Mouse (Mus musculus): ENCODE measurements at regions not wholly inside any gene's neighbourhood (a gene's known extent, or its start where the extent isn't known, plus 50 kb on each side); places are given as distances from the start of the nearest gene placed in this dataset.

DNA sequence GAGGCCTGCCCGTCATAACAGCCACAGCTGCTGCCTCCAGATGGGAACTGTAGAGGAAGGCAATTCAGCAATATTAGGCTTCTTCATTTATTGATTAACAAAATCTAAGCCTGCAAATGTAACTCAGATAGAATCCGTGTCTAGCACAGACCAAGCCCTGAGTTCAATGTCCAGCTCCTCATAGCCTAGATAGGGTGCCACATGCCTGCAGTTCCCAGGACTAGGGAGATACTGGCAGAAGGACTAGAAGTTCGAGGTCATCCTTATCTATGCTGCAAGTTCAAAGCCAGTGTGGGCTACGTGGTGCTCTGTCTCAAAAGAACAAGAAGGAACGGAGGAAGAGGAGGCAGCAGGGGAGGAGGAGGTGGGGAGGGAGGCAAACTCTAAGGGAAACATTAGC lies 121.2 kb upstream of the Pkdcc start:
- no peak for DNase-seq

DNA sequence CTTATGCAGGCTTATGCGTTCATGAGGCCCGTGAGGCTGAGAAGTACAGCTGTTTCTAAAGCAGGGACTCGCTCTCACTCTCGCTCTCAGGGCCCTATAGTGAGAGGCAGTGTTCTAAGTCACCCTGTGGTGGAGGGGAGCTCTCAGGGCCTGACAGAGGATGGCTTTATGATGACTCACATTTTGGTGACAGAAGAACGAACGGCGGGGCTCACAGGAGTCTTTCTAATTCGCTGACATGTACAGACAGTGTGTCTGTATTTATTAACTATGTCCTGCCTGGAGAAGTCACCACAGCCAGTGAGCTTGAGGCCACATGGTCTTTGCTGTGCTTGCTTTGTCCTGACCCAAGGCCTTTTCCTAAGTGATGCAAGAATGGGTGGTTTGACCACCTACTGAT lies 118.6 kb upstream of the Pkdcc start:
- peak; percentile 43 for DNase-seq

DNA sequence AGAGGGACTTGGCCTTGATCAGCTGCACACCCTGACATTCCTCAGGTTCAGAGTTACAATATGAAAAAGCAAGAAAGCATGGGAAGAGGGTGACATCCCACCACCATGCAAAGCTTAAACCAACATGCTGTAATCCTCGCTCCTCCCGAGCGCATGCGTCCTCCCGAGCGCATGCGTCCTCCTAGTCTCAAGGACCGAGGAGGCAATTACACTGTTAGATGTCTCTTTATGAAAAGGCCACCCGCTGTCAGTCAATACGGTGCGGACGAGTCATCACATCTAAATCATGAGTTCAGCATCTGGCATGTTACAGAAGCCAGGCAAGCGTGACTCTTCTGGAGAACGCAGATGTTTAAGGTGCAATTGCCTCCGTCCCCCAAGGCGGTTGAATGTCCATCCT lies 117.1 kb upstream of the Pkdcc start:
- no peak for DNase-seq

DNA sequence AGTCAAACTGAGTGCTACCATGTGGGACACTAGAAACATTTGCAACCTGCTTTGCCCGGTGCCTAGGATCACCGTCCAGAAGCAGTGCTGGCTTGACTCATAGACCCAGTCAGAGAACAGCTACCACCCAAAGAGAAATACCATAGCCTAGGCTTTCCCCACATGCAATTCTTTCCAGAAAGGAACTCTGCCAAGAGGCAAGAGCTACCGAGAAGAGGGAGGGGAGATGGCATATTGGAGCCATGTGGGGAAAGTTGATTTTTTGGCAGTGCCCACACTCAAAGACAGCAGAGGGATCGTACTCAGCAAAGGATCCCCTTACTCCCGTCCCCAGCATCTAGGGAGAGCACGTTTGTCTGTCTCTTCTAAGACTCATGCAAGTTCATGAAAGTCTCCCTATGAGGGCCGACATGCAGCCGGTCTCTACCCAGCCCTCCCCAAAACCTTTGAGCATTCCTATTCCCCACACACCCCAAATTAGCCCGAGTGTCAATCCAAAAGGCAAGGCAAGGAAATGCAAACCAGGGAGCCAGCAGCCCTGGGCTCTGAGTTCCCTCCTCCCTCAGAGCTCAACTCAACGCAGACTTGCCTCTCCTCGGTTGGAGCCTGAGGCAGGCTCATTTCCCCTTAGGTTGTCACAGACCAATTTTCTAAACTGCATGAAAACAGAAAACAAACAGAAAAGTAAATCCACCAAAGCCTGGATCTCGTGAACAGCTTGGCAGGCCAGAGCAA lies 116.2 kb upstream of the Pkdcc start:
- DNase-seq, result no peak

DNA sequence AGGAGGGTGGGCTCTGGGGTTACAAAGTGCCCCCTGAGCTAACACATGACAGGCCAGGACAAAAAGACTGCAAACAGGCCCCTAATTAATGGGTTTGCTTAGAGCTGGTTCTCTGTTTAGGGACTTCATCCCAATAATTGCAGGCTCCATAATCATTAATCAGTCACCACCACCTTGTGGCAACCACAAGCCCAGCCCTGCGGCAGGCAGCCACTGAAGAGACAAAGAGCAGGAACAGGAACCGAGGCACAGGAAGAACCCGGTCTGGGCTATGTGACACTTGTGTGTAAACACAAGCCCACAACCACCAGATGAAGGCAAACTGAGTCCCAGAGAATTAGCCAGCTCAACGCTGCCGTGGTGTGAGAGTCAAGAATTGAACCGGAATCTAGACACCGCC lies 114.1 kb upstream of the Pkdcc start:
- DNase-seq, result no peak

DNA sequence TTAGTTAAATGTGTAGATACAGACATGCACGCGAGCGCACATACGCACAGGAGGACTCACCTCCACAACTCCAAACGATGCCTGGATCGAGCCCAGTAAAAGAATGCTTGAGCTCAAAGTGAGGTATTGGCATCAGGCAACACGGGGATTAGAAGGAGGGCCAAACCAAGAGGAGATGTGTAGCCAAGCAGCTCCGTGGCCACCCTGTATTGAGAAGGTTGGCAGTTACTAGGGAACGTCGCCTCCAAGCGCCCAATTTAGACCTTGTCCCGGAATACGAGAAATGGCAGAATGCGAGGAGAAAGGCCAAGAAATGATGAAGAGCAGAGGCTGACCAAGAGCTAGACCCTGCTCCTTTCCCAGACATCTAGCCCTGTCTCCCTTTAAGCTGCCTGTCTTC lies 113.3 kb upstream of the Pkdcc start:
- DNase-seq, result no peak

DNA sequence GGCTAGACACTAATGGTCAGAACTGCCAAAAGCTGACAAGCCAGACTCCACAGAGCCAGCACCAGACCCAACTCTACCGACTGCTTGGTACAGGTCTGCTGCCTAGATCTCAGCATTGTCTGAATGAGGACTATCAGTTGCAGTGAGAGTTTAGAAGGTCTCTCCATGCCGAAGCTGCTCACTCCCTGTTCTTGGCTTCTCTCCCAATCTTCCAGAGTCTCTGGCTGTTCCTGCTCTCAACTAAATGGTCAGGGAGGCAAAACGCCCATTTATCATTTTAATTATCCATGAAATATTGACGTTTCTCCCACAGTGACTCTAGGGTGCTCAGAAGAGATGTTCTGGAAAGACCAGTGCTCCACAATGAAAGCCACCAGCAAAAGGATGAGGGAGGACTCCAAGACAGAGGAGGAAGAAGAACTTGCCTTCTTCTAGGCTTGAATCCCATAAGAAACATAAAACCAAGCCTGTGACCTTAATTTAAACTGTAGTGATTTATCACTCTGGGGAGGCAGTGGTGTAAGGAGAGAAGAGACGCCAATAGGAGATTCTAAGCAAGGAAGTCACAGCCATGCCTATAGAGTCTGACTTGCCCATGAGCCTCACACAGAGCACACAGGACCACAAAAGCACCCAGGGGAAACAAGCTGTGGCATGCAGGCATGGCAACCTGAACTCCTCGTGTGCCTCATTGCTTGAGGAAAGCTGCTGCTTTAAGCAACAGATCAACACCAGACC lies 112.2 kb upstream of the Pkdcc start:
- DNase-seq, result no peak

DNA sequence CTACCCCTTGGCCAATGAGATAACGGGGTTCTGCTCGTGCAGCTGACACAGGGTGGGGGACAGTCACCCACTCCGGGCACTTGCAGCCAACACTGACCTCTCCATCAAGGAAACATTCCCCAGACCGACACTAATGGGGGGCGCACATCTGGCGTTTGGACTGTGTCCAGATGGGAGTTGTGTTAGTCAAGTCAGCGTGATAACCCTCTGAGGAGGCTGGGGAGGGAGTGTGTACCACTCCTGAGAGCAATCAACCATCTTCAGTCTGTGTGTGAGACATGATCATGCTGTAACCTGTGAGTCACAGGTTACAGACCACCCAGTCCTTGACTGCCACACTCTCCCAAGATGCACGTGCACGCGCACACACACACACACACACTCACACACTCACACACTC lies 106.9 kb upstream of the Pkdcc start:
- no peak for DNase-seq

DNA sequence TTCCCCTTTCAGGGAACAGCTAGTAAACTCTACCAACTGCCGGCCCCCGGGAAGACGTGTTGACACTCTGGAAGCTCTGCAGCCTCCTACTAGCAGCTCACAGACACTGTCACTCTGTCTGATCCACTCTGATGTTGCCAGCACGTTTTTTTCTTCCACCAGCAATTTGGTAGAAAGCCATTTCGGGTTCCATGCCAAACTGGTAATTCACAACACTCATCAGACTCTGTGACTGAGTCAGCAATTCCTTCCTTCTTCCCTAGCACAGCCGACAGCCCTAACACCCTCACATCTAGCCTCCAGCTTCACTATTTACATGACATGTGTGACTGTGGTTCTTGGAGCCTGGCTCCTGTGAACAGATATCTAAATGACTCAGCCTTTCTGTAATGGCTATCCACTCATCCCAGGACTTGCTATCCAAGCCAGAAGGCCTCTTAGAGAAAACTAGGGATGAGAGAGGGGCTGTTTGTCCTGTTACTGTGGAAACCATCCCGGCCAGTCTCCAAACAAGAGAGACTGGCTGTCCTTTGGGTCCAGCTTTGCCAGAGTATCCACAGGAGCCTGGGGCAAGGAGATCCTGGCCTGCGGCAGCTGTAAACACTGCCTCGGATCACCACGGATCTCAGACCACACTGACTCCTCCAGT lies 105.2 kb upstream of the Pkdcc start:
- DNase-seq, result peak; percentile 45

DNA sequence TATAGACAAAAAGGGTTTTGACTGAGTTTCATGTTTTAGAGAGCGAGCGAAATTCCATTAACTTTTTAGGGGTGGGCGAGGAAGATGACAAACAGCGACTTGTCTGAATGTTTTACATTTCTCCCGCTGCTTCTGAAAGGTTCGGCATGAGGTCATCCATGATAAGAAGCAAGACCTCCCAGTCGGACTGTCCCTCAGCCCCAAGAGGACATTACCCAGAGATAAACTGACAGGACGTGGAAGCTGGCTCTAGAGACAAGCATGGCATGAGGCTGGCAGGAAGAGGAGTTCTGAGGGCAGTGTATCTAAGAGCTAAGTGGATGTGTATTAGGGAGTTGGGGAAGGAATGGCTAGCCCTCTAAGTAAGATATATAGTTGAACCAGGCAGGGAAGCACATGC lies 104.5 kb upstream of the Pkdcc start:
- DNase-seq, result no peak

DNA sequence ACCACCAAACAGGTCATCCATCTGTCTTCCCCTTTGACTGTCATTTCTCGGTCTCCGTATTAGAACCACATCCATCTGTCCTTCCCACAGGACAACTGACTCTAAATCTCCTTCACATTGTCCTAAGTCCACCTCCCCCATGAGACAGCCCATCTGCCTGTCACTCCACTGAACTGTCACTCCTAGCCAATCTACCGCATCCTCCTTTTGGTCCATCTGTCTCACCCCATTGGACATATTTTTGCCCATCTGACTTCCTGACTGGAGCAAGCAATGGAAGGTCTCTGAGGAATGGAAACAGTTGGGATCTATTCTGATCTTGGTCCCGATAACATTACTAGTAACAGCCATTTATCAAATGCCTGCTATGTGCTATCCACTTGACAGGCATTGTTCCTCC lies 99.9 kb upstream of the Pkdcc start:
- DNase-seq, result no peak

DNA sequence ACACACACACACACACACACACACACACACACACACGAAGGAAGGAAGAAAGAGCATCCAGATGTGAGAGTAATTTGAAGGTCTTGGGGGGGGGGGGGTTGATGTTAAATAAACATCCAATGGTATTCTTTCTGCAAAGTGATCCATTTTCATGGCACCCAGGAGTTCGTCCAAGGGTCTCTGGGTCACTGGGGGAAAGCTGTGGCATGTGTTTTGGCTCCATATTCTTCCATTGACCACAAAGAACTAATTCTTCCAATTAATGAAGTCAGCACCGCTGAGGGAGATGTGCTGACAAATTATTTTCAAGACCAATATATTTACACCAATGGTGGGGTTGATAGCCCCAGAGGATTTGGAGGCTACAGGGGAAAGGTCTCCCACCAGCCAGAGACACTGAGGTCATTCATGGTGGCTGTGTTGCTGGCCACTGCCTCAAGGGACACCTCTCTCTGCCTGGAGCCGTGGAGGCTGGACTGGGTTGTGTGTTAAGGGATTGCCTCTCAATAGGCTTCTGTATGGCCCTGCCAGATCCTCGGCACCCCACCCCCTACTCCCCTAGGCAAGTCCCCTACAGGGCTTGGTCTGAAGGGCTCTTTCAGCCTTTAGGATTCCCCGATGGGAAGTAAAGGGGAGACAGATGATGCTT lies 99.1 kb upstream of the Pkdcc start:
- no peak for DNase-seq

DNA sequence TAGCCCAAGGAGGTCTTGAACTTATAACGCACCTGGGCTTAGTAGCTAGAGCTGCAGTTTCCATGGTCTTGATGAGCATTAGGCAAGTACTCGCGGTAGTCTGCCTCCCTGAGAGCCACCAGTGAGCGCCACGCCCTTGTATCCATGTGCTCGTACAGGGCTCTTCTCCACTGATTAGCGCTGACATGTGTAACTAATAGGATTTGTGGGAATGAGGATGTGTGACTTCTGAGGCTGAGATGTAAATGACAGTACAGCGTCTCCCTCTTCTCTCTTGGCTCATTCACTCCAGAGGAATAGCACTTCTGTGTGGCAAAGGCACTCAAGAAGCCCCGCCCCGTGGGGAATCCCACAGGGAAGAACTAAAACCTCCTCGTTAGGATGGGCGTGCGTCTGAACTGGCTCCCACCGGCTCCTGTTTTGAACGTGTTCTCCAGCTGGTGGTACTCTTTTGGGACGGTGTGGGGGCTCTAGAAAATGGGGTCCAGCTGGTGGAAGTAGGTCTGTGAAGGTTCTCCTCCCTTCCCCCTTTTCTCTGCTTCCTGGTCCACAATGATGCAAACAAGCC lies 94.3 kb upstream of the Pkdcc start:
- no peak for DNase-seq

DNA sequence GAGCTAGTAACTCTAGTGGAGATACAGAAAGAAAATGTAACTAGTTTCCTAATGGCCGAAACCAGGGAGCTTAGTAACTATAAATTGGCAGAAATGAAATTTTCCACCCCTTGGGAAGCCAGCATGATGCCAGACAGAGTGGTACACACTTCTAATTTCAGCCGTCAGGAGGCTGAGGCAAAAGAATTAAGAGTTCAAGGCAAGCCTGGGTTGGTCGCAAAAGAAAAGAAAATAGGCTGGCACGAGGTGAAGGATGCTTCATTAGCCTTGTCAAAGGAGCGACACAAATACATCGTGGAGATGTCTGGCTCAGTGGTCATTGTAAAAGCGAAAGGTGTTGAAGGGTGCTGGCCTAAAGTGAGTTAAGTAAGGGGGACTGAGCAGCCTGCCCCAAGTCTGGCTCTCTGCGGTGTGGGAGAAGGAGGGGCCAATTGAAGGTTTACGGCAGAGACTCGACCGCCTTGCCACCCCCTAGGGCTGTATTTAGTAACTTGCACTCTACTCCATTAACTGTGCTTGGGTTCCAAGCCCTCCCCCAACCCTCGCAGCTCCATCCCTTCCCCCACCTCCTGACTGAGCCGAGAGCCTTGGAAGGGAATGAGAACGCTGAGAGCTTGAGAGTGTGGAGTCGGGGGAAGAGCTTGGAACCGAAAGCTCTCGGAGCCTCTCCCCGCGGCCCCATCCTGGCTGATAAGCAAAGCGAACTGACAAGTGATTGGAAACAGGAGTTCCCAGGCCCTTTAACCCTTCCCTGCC lies 92.4 kb upstream of the Pkdcc start:
- peak; percentile 68 for DNase-seq

DNA sequence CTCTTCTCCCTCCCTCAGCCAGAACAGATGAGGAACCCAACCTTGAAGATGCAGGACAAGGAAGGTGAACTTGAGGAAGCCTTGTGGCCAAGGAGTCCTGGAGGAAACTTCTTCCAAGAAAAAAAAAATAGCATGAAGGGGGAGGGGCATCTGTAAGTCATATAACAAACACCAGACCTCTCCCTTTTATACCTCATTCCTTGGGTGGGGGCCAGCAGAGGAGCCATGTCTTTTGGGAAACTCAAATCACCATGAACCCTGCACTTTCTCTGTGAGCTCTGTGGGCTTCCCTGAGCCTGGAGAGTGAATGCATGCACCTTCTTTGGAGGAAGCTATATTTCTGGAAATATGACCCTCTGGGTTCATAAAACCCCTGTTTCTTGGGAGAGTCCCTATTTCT lies 90.0 kb upstream of the Pkdcc start:
- no peak for DNase-seq

DNA sequence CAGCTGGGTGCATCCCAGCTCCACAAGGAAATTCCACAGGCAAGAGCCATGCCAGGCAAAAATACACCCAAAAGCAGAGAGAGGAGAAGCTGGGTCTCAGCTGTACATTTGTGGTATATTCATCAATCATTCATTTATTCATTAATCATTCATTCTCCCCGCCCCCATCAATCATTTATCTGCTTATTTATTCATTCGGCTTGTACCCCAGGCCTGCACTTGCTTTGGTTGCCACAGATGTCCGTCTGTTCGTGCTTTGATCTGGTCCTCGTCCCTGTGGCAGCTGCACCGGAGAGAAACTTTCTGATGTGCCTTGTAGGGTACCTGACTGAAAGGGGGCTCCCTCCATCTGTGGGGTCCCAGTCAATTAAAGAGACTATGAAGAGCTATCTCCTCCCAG lies 87.2 kb upstream of the Pkdcc start:
- DNase-seq, result no peak

DNA sequence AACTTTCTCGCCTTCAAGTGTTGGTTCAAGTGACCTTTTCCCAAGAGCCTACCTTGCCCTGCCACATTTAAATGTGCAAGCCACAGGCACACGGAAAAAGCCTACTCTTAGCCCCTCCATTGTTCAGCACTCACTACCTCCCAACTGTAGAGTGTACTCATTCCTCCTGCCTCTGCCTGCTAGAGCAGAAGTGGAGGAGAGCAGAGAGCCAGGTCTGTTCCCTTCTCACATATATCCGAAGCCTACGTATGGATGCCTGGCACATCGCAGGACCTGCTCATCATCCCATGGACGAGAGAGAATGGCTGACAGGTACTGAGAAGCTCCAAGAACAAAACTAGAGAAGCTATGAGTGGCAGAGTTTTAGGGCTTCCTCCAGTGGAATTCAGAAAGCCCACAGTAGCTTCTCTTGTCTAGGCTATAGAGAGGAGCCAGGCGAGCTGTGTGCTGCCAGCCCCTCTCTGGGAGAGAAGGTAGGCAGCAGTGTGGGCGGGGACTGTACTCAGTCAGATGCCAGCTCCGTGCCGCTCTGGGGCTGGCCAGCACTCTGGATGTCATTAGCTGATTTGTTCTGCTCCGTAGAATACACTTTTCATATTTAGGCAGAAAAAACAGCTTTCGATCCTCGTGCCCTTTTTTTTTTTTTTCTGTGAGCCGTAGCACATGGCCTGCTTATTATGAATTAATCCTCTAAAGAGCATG lies 86.1 kb upstream of the Pkdcc start:
- DNase-seq, result no peak

DNA sequence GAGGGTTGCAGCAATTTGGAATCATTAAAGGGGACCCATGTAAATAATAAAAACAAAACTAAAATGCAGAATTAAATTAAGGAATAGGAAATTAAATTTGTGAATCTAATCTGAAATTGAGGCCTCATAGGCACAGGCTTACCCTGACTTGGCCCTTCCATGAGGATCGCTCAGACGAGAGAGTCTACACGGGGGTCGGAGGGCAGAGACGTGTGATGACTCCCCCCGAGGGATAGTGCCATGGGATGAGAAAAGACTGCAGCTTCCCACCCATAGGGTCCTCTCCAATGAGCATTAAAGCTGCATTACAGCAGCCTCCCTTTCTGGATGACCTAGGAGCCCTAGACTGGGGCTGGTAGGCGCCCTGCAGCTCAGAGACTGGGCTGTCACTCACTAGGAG lies 85.4 kb upstream of the Pkdcc start:
- DNase-seq, result no peak

DNA sequence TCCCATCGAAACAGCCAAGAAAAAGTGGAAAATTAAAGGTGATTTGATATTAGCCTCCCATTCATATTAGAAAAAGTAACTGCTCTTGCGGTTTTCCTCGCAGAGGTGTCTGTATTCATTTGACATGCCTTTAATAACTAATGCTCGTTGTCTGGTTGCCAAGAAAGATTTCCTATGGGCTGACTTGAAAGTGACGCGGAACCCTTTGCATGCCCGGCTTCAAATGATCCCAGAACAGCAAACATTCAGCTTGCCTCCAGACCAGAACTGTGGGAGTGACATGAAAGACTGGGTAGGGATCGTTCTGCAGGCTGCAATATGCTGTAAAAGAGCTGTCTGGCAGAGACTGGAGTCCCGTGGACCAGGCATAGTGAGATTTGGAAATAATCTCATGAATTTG lies 81.9 kb upstream of the Pkdcc start:
- no peak for DNase-seq

DNA sequence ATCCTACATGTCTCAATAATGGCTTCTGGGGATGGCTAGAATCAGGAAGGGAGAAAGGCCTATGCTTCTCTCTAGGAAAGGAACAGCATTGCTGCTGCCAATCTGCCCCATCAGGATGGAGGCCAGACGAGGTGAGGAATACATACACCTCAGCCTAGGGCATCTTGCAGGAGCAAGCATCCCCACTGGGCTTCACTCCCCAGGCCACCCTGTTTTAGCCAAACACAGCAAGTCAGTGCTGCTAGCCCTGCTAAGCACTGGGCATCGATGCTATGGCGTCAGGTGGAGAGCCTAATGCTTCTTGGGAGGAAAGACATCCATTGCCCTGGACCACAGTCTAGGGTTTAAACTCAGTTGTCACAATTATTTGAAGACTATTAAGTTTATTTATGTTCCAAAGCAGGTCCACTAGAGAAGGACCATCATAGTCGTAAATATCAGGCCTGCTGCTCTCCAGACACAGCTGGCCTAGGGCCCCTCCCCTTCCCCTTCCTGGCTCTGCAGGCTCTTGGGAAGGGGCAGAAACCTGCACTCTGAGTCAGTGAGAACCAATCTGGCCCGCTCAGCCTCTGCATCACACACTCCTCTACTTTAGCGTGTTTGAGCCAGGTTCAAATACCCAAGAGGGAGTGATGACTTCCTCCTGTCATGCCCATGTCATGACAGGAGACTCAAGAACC lies 79.5 kb upstream of the Pkdcc start:
- no peak for DNase-seq

DNA sequence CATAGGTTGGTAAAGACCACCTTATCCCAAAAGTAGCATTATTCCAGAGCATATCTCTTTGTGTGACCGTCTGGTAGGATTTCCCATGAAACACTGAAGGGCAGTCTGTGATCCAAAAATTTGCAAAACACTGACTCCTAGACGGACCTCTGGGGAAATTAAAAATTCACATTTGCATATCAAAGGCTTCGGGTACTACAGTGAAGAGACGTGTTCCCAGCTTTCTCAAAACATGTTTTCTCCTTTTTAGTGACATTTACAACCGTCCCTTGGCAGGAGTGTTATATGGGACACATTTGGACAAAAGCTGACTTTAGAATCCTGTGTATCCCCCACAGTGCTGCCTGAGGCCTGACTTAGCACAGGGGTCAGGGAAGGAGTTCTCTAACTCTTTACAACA lies 78.8 kb upstream of the Pkdcc start:
- DNase-seq, result no peak
